Mouse (Mus musculus) neural tube, embryonic 10.5 days (tissue): ENCODE data around the gene Lrrc3.
A peak's percentile ranks its signal among the peaks of the same experiment; 100 is the strongest.

ENCODE experiments used
- DNase-seq: peaks from one replicate; pipeline ENCODE4 v3.0.0-alpha.2; 2017; ENCODE audit warnings: low spot score; ENCODE audit errors: extremely low spot score

Lrrc3 gene

GRCm38 (mm10) chr10:77869651-77870050 lies 32.7 kb downstream of the Lrrc3 start:
- no peak for DNase-seq

GRCm38 (mm10) chr10:77867546-77867945 lies 34.8 kb downstream of the Lrrc3 start:
- no peak for DNase-seq

GRCm38 (mm10) chr10:77864762-77865143 lies 37.6 kb downstream of the Lrrc3 start:
- no peak for DNase-seq

DNA sequence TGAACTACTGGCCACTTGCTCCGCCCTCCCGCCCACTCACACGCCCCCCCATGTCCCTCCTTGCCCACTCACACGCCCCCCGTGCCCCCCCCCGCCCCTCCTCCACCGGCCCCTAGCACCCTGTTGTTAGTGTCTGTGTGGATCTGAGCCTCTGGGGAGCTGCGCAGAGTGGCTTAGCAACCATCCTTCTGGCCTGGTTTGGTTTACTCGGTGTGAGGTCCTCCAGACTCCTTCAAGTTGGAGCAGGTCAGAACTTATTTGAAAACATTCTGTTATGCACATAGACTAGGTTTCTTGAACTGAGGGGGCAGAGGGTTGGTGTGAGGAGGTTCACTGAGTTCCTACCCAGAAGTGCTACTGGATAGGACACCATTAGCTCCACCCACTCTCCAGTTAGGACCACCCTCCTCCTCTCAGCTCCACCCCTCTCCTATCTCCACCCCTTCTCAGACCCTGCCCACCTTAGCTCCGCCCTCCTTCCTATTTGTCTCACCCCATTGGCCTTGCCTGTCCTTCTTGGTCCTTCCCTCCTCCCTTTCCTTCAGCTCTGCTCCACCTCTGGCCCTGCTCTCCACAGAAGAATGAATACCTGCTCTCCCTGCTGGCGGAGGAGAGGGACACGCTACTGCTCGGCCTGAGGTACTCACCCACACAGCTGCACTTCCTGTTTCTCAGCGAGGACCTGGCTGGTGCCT lies 38.1 kb downstream of the Lrrc3 start:
- peak; percentile 35 for DNase-seq

DNA sequence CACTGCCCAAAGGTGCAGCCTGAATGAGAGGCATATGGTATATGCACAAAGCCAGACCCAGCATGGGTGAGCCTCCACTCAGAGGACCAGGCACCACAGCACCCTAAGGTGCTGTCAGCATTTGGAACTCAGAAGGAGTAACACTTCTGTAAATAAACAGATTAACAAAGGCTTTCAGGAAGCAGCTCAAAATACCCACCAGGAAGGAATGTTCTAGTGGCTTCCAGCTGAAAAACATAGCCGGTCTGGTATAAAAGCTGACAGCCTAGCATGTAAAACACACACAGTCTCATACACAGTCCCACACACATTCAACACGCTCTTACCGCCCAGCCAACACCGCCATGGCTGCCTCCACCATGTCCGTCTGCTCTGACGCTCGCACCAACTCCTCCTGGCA lies 40.7 kb downstream of the Lrrc3 start, which contains the start of gene Gm3285:
TSS of gene Gm3285 (plus strand) at position 301 of the 400 bp plus-strand sequence.
- no peak for DNase-seq

DNA sequence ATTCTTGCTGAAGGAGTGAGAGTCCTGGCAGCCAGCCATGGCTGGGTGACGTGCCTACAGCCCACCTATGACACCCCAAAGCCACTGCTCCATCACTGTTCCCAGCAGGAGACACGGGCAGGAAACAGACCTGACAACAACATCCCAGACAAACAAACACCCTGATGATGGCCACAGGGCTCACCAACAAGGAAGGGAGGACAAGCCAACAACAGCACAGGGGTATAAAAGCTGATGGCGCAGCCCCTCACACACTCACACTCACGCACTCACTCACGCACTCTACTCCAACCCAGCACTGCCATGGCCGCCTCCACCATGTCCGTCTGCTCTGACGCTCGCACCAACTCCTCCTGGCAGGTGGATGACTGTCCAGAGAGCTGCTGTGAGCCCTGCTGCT lies 49.8 kb downstream of the Lrrc3 start, which contains the start of gene Gm10318:
TSS of gene Gm10318 (plus strand) at position 301 of the 400 bp plus-strand sequence.
- no peak for DNase-seq
